Mouse (Mus musculus) skeletal muscle tissue, adult 2 months (tissue): ENCODE results near the gene Manba.
"Not testable (repeated sequence)": the region's sequence is repeated elsewhere in the genome, so short reads cannot be mapped to it uniquely, and the experiment has no call there.

Experiments used
- DNase-seq: peaks from one replicate; pipeline ENCODE4 v3.0.0-alpha.2; 2012; ENCODE audit warnings: low read depth, low spot score

The Manba gene

DNA sequence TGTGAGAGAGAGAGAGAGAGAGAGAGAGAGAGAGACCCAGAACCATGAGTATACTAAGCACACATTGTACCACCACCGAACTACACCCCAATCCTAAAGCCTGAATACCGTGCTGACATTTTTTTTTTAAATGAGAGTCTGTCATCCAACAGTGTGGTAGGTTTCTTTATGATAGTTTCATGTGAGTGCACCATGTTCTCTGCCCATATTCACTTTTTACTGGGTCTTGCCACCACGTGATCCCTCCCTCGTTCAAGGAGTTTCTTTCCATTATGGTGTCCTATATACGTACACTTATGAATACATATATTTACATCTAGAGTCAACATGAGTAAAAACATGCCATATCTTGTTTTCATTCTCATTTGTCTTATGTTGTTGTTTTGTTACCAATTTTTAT, 940 bp downstream of the Manba start:
- no peak for DNase-seq

DNA sequence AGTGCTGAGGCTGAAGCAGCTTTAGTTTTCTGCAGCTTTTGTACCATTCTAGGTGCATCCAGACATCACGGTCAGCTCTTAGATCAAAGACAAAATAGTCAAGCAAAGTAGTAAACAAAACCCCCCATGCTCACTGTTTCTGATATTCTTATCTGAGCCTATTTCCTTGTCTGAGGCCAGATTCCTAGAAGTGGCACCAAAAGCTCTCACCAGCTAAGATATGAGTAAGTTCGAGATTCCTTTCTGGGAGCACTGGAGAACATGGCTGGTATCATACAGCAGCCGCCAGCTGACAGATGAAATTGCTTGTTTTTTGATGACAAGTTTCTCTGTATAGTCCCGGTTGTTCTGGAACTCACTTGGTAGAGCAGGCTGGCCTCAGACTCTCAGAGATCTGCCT, 2.4 kb downstream of the Manba start:
- no peak for DNase-seq

DNA sequence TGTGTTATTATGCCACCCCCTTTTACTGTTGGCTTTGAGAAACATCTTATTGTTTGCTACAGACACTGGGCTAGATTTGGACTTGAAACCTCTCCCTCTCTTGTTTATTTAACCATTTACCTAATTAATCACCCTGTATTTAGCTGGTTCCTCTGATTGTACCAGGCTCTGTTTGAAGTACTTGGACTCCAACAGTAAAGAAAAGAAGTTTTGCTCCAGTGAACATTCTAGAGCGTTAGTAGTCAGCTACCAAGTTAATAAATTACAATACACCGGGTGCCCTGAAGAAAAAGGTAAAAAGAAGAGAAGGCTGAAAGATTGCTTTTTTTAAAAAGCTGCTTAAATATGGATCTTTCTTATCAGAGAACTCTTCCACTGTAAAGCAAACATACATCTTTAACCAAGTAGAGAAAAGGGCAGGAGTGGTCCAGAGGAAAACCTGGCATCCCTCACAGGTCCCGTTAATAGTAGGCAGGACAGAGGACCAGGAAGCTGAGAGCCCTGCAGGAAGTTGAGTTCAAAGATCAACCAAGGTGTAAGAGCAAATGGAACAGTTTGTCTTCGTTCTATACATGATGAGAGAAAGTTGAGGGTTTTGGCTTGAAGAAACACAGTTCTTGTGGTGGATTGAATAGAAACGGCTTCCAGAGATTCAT, 4.6 kb downstream of the Manba start:
- no peak for DNase-seq

DNA sequence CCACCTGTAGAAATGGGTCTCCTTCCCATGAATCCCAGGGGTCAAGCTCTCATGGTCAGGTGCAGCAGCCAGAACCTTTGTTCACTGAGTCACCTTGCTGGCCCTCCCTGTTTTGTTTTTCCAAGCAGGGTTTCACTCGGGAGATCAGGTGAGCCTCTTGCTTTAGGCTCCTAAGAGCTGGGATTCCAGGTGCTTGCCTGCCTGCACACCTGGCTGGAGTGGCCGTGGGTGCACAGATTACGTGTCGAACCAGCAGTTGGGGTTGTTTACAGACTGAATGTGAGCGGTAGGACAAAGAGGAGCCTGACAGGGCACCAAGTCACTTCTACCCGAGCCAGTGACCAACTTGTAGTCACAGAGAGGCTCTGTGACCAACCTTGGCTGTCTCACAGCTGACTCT, 5.7 kb downstream of the Manba start:
- DNase-seq, result no peak

DNA sequence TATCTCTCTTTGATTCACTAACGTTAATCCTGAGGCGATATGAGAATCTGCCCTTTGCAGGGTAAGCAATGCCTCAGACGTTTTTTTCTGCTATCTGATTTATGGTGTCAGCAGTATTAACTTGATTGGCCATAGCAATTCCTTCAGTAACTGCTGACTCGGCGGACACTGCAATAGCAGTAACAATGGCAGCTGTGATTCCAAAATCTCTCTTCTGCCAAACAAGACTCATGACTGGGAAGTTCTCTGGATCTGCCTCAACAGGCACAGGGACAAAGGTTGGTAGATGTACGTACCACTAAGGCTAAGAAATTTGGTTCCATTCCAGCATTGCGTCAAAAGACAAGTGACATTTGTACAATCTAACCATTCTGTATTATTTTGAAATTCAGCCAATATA, 7.9 kb downstream of the Manba start:
- not testable (repeated sequence) for DNase-seq

DNA sequence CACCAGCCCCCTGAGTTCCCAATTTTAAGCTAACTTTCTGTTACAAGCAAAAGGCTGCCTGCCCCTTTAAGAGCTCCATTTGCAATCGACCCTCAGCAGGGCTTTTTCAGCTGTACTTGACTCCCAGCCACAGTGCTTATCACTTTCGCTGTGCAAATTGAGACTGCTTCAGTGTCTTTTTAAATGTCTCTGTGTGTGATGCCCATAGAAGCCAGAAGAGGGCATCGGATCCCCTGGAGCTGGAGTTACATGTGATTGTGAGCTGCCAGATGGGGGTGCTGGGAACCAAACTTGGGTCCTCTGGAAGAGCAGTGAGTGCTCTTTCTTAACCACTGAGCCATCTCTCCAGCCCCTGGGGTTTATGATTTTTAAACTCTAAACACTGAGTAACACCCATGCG, 12.5 kb downstream of the Manba start:
- DNase-seq, result not testable (repeated sequence)

DNA sequence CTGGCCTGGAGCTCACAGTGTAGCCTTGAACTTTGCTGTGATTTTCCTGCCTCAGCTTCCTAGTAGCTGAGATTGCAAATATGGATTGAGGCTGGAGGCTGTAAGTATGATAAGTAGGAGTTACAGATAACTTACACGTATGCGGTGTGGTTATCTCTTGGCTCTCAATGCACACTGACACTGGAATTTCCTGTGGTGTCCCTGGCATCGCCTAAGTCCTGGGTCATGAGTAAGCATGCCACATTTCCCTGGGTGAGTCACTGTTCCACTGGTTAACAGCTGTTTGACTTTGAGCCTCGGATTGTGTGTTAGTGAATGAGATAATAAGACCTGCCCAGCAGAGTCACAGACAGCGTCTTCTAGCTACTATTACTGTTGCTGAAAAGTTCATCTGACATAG, 13.5 kb downstream of the Manba start:
- no peak for DNase-seq

DNA sequence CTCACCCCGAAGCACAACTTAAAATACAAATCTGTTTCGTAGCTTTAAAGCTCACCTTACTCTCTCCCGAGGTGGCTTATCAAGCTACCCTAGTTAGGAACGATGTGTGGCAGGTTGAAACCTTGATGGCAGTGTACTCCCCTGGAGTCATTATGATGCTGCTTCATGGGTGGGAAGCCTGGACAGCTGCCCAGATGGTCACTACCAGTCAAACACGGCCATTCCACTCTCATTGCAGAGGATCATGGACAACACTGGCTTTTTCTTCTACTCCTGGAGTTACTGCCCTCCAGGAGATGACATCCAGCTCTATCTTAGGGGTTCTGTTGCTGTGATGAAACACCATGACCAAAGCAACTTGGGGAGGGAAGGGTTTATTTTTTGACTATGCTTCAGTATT, 17.7 kb downstream of the Manba start:
- DNase-seq, result no peak

DNA sequence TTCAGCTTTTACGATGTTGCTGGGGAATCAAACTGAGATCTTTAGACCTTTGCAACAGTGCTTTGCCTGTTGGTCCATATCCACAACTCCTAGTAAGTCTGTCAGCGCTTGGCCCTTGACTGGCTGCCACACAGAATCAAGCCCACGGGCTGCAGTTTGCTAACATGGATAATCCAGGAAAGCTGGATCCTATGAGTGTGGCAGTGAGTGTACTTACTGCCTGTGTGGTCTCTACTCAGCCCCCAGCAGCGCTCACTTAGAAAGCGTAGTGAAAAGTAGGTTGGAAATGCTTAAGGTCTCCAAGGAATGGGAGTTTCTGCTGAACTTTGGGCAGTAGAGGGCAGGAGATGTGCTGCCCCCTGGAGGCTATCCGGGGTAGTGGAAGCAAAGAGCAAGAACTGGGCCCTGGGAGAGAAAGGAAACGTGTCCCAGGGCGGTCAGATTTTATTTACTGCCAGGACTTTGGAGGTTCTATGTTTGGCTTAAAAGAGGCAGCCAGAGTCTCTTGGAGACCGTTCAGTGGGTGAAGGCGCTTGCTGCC, 20.0 kb downstream of the Manba start:
- peak; percentile 50 for DNase-seq

DNA sequence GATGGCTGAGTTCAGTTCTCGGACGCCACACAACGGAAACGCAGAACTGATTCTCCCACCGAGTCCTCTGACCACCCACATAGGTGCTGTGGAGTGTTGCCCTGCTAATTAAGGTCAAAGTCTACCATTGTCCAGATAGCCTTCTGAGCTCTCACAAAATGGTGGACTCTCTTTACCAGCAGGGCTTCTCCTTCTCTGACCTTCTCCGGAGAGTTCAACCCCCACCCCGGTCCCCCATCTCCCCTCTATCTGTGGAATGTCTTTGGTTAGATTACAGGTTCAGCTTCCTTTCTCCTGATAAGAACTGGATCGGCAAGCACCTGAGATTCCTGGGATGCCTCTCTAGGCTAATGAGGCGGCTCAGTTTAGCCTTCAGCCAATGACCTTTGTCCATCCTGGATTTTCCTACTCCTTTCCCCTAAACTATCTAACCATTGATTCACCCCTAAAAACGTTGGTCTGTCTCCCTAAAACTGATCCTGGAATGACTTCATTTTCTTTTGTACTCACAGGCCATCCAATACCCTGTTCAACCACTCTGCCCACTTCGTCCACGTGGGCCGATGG, 20.6 kb downstream of the Manba start:
- DNase-seq, result no peak

DNA sequence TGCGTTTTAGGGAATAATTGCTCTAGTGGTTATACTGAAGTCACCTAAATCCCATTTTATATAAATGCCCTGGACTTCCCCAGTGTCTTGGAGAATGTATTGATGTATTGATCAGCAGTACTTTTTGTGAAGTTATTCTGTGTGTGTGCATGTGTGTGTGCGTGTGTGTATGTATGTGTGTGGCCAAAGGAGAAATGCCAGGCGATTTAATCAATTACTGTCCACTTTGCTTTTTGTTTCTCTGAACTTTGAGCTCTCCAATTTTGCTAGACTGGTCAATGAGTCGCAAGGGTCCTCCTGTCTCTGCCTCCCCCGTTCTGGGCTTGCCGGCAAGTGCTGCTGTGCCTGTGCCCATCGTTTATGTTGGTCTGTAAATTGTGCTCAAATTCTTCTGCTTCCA, 22.1 kb downstream of the Manba start:
- no peak for DNase-seq

DNA sequence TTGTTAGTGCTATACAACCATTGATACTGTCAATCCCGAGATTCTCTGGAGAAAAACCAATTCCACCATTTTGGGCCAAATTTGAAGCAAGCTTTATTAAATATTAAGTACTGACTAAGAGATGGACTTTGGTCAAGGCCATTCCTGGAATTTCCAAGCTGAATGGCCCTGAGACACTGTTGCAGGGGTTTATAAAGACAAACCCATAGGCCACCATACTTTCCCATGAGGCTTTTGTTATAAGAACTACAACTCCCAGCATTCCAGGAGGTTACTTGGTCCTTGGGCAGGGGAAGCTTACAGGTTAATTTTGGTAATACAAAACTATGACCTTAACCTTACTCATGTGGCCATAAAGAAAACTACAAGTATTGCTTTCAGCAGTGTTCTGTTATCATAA, 22.8 kb downstream of the Manba start:
- DNase-seq, result no peak

DNA sequence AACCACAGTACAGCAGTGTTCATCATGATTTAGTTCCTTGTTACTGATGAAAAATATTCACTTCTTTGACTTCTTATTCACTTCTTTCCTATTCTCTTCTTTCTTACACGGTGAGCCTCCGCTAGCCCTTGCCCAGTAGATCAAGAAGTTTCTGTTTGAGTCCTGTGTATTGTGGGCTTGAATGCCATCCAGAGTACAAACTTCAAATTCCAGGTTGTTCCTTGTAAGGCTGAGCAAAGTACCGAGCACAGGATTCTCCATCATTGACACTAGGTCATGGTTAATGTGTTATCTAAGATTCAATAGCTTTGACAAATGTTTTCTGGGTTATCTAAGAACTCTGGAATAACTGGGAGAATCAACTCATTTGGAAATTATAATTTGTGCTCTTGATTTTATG, 25.0 kb downstream of the Manba start:
- no peak for DNase-seq

DNA sequence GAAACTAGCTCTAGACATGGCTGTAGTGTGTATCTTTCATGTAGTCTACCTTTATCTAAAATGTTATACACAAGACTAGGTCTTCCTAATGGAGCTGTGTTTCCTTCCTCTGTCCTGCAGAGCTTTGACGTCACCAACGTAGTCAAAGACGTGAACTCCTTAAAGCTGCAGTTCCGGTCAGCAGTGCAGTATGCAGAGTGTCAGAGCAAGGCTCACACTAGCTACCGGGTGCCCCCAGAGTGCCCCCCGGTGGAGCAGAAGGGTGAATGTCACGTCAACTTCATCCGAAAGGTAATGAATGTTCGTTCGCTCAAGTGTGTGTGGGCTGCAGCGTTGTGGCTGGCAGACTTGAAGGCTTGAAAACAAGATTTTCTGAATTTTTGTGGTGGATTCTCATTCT, 26.3 kb downstream of the Manba start:
- DNase-seq, result no peak

DNA sequence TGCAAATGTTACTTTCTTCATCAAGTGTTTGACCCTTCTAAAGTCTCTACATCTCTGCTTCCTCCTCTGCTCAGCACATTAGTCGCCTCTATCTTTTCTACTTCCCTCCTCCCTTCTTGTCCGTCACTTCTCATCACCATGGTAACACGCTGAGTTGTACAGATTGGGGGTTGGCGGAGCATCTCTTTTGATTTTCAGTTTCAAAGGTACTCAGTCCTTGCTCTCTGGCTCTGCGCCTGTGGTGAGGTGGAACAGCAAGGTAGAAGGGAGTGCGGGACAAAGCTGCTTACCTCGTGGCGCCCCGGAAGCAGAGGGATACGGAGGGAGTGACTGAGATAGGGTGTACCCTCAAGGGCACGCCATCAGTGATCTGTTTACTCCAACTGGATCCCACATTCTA, 27.9 kb downstream of the Manba start:
- no peak for DNase-seq

DNA sequence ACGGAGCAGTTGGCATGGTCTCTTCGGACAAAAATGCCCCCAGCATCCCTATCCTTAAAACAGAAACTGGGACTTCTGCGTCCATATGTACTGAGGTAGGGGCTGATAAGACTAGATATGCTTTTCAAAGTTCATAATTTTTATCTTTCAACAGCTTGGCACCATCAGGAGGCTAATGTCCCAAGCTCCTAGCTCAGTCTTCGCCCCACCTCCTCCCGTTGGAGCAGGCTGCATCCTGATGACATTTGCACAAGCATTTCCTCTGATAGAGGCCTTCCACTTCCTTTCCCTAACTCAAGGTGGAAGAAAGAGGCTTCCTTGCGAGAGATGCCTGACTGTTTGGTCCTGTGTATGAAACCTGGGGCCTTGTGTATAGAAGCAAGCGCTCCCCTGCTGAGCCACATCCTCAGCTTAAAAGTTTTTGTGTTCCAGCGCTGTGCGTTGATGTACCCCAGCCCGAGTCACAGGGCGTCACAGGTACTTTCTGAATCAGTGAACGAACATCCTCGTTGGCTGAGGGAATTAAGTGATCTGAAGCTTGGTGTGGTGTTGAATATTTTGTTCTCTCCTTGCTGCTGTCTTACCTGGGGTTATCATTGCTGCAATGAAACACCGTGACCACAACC, 28.5 kb downstream of the Manba start:
- no peak for DNase-seq

DNA sequence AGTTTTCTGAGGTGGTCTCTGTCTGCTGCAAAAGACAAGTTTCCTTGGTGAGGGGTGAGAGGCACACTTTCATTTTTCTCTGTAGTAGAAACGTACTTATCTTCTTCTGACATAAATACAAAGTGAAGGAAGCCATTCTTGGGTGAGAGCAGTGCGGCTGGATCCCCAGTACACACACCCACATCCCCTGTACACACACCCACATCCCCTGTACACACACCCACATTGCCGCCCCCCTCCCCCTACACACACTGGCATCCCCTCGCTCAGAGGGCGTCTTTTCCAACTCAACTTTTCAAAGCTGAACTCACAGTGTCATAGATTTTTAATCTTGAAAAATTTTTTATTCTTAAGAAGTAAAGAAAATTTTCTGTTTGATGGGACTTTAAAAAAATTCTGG, 29.8 kb downstream of the Manba start:
- no peak for DNase-seq

DNA sequence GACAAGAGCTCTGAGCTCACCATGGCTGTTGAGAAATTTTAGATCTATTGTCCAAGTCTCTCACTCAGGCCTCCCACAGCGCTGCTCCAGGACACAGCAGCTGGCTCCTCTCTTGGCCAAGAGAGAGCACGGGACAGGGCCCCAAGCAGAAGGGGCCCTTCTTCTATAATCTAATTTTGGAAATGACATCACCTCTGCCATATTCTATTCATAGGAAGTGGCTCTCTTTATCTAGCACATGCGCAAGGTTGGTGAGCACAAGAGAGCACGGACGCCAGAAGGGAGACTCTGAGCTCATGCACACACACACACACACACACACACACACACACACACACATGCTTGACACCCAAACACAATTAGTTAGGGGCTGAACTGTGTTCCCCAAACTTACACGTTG, 31.5 kb downstream of the Manba start:
- DNase-seq, result peak; percentile 81

DNA sequence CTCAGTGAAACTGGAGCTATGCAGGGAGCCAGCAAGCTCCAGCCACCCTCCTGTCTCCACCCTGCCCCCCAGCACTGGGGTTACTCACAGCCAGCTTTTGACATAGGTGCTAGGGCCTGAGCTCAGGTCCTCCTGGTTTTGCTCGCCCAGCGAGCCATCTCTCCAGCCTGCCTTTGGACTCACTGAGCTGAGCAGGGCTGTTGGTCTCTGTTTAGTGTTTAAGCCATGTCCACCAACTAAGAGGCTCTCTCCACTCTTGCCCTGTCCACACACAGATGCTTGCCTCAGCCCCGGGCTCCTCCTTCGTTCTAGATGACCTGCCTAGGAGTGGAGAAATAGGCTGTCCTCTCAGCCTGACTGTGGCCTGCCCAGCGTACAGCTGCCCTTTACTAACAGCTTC, 33.5 kb downstream of the Manba start:
- DNase-seq, result no peak

DNA sequence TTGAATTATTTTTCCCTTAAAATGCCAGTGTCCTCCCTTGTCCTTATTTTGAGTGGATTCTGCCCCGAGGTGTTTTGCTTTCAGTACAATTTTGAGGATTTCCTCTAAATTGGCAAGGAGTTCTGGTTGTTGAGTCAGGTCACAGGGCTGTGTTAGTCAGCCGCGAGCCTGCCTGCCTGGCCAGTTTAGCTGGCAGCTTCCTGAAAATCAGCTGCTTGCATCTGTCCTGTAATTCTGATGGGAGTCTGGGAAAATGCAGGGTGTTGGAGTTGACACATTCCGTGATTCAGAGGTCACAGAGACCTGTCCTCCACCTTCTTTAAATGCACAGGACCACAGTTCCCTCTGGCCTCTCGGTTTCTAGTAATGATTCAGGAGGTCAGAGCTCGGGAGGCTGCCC, 34.2 kb downstream of the Manba start:
- peak; percentile 42 for DNase-seq

DNA sequence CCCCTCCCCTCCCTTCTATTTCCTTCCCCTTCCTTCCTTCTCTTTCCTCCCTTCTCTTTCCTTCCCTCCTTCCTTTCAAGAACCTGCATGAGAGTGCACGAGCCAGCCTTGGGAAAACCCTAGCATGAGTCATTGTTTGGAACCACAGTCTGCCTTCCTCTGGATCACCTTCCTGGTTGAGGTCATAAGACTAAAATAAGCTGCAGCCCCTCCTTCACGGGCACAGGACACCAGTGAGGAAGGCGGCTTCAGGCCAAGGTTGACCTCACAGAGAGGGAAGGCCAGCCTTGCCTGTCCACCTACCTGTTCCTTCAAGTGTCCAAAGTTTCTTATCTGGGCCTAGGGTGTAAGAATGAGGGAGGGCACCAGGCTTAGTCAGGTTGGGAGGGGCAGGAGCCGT, 36.6 kb downstream of the Manba start:
- peak; percentile 91 for DNase-seq

DNA sequence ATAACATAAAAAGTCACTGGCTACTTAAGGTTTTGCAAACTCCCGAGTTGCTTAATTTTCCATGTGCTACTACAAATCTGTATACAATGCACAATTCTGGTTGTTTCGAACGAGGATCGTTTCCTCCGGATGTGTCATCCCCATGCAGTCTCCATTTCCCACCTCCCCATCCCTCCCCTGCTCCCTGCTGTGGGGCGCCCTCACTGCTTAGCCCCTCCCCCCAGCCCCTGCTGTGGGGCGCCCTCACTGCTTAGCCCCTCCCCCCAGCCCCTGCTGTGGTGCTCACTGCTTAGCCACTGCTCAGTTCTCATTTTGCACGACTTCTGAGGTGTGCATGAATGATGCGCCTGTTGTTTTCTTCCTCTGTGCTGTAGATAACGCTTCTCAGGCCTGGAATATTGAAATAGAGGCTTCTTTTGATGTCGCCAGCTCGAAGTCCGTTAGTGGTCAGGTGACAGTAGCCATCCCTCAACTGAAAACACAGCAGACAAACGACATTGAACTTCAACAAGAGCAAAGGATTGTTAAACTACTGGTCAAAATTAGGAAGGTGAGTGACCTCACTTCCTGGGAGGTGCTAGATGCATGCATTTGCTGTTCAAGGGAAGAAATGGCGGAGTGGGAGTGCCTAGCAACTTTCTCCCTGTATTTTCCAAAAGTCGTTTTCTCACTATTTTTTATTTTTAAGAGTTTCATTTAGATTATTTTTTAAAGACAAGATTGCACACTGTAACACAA, 37.4 kb downstream of the Manba start:
- no peak for DNase-seq

DNA sequence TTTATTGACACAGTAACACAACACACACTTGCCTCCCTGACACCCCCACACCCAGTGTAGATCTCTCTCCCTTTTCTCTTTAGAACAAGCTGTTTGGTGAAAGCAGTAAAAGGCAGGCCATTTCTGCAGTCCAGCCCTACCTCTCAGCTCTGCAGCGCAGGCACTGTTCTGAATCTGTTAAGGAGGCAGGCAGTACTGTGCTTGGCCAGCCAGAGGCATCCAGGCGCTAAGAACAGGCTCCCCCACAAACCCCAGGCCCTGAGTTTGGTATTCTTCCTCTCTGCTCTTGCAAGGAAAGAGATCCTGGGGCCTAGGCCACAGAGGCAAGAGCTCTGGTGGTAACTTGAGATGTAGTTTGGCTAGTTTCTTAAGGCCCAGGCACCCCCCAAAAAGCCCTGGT, 39.5 kb downstream of the Manba start:
- not testable (repeated sequence) for DNase-seq
